Mouse (Mus musculus) bone marrow macrophage, adult 2 months (primary cell): ENCODE measurements around the gene Samsn1.

Experiments used
- CTCF ChIP-seq: IDR thresholded peaks from 2 replicates; pipeline ENCODE4 v1.5.1; 2012; ENCODE audit warnings: low read depth, mild to moderate bottlenecking, low read length, moderate library complexity
- POLR2A ChIP-seq: IDR thresholded peaks from 2 replicates; pipeline ENCODE4 v1.6.1; 2012; ENCODE audit warnings: mild to moderate bottlenecking, low read depth, low read length, borderline replicate concordance

DNA sequence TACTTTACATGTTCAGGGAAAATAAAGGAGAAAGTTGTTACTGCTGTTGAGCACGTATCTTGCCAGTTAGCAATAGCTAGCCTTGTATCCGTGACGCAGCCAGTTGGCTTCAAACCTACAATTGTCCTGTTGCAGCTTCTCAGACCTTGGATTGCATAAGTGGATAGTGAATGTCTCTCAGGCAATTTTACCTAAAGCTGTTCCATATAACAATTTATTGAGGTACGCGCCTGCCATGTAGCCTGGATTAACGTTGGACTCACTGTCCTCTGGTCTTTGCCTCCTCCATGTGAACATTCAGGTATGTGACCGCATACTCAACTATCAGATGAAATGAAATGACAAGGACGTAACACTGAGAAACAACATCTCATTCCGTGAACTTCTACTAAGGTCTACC is 179.1 kb downstream of the Samsn1 start:
- TF ChIP-seq CTCF (no peak), POLR2A (no peak)
